Mouse (Mus musculus) lung, postnatal 25 days (tissue): ENCODE measurements around the gene Nfyc.

Experiments used
- DNase-seq: peaks from one replicate; pipeline ENCODE4 v3.0.0; 2022; ENCODE audit warnings: low spot score

Gene Nfyc

DNA sequence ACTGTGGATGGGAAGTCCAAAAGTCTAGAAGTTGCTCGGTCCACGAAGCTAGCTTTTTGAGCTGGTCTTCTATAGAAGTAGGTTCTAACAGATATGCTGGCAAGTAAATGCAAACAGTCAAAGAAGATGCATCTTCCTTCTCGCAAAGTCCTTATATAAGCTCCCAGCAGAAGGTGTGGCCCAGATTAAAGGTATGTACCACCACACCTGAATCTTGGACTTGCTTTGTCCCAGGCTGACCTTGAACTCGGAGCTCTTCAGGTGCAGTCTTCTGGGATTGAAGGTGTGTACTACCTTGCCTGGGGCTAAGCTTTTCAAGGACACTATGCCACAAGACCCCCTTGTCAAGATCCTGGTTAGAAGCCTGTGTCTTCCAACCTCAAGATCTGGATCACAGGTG is at the start of gene Nfyc:
Gene Nfyc, minus strand, starts transcription at position 101 of the 400 bp plus-strand sequence.
- DNase-seq = no peak

DNA sequence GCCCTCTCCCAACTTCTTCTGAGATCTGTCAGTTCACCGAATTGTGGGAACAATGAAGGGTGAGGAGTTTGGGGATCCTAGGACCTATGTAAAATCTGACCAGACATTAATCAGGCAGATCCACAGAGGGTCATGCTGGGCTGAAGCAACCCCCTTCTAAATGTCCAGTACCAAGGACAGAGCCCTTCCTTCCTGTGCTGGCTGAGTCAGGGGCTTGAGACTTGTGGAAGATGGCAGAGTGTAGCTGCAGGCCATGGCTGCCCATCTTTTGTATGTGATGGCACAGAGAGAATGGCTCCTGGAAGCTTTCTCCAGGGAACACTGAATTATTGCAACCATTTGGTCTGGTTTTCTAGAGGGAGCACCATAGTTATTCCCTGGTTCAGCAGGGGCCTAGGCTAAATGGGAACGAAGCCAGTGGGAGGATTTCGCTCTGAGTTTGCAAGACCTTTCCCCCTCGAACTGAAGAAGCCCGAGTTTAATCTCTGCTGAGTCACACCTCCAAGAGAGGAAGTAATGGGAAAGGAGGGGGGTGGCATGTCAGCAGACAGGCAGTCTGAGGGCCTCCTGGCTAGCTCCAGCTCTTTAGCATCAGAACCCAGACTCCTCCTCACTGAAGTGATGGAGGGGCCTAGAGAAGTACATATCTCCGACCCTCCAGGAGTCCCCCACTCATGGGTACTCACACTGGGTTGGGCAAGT is 49.5 kb upstream of the Nfyc start:
- DNase-seq = no peak

DNA sequence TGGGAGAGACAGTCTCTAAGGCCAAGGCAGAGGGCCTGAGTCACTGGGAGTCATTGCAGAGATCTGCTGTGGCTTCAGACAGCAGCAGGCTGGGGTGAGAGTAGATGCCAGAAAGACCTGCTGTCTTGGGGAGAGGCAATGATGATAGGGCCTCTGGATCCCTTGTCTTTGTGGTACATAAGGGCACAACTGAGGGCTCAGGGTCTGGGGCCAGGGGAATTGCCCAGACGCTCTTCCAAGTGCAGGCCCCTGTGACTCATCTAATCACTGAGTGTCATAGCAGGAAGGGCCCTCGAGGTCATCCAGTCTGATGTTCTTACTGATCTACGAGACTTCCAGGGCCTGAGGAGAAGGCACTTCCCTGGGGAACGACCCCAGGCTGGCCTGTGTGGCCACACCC is 48.0 kb upstream of the Nfyc start:
- no peak for DNase-seq

GRCm38 (mm10) chr4:120878728-120879127 is 47.4 kb upstream of the Nfyc start:
- DNase-seq = no peak

DNA sequence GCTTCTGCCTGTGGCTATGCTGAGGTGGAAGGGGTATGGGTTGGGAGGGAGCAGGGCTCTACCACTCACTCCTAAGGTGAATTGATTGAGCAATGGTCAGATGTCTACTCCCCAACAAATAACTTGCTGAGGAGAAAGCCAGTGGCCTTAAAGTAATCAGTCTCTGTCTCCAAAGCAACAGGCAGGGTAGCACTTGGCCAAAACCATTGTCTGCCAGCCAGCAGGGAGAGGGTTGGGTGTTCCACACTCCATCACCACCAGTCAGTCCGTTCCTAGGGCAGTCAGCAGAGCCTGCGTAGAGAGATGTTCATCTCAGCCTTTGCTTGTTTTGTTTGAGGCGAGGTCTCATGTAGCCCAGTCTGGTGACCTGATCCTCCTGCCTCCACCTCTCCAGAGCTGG is 44.6 kb upstream of the Nfyc start:
- no peak for DNase-seq

GRCm38 (mm10) chr4:120870262-120870748 is 38.9 kb upstream of the Nfyc start:
- DNase-seq = no peak

DNA sequence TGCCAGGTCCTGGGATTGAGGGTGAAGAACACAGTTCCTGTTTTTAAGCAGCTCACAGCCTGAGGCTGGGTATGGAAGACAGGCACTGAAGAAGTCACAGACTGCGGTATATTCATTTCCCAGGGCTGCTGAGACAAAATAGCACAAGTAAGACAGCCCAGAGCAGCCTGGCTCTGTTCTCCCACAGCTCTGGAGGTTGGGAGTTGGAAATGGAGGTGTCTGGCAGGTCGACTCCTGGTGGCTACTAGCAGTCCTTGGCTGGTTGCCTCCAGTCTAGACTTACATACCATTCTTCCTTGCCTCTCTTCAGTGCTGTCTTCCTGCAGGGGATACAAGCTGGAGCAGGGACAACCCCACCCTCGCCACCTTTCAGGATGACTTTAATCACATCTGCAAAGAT is 37.6 kb upstream of the Nfyc start:
- DNase-seq = no peak

- no peak for DNase-seq
These were observed 36.9 kb upstream of the Nfyc start for GRCm38 (mm10) chr4:120868246-120868645.

GRCm38 (mm10) chr4:120866211-120866610 is 34.8 kb upstream of the Nfyc start:
- DNase-seq = no peak

GRCm38 (mm10) chr4:120859865-120860264 is 28.5 kb upstream of the Nfyc start:
- DNase-seq = no peak

DNA sequence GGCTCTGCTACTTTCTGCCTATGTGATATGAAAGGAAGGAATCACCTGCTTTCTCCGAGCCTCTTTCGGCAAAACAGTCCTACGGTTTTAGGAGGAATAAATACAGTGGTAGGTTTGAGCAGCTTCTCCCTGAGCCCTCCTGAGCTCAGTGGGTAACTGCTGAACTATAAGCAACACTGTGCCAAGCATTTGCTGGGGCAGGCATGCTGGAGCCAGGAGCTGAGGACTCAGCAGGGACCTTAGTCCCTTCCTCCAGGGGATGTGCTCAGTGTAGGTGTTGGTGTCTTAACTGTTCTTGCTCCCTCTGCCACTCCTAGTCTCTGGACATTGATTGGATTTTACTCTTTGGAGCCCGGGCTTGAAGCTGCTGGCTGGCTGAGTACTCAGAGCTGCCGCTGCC is 25.0 kb upstream of the Nfyc start:
- DNase-seq = no peak

DNA sequence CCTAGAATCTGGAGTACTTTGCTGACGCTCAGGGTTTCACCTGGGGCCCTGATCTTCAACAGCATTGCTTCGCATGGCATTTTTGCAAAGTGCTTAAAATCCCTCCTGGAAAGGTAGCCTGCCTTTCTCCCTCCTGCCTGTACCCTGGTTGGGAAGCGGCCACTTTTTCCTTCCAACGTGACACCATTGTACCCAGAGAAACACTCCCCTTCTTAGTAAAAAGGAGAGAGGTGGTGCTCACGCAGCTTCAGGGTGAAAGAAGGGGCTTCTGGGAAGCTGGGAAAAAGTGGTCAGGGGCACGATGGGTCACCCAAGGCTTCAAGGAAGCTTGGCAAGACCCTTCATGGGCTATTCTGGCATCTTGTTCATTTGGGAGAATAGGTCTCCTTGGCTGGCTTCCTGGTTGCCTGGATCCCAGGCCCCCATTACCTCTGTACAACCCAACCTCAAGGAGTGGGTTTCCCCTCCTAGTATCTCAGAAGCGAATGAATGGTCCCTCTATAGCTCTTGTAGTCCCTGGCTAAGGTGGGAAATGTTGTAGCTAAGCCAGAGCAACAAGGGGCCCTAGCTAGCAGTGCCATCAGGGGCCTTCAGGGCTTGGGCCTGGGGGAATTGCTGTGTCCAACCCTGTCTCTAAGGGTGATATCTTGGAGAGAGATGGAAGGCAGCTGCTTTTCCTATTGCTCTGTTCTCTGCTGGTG is 24.1 kb upstream of the Nfyc start:
- no peak for DNase-seq

GRCm38 (mm10) chr4:120854588-120855319 is 23.4 kb upstream of the Nfyc start, which contains the start of gene Rims3:
Gene Rims3 (plus strand): TSS chr4:120854816.
- DNase-seq = no peak

GRCm38 (mm10) chr4:120850946-120851345 is 19.6 kb upstream of the Nfyc start:
- DNase-seq = peak; percentile 50

GRCm38 (mm10) chr4:120849451-120849850 is 18.1 kb upstream of the Nfyc start:
- no peak for DNase-seq

DNA sequence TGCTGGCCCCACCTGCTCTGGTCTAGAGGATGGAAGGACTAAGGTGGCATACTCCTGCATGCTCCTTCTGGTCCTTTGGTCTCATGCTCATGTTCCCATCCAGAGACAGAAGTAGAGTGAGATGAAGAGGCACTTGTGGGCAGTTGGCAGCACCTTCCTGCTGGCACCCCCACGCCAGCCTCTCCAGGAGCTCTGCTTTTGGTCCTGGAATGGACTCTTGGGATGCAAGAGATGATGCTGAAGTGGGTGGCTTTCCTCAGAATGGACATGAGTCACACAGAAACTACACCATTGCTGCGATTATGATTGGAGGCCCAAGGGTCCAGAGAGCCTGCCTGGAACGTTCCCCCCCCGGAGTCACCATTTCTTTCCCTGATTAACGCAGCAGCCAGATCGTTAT is 17.5 kb upstream of the Nfyc start:
- DNase-seq = no peak

DNA sequence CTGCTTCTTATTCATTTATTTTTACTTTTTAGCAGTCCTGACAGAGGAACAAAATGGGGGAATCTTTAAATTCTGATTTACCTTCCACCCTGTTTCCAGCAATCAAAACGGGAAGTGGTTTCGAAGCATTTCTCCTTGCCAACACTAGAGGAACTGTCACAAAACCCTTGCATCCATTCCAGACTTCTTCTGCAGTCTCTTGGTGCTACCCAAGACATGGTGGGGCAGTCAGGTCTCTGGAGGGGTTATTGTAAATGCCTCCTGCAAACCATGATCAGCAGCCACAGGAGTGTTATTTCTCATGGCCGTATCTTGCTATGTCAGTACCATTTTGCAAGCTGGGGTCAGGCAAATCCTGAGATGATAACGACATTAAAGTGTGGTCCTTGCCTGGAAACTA is 13.7 kb upstream of the Nfyc start:
- DNase-seq = no peak

DNA sequence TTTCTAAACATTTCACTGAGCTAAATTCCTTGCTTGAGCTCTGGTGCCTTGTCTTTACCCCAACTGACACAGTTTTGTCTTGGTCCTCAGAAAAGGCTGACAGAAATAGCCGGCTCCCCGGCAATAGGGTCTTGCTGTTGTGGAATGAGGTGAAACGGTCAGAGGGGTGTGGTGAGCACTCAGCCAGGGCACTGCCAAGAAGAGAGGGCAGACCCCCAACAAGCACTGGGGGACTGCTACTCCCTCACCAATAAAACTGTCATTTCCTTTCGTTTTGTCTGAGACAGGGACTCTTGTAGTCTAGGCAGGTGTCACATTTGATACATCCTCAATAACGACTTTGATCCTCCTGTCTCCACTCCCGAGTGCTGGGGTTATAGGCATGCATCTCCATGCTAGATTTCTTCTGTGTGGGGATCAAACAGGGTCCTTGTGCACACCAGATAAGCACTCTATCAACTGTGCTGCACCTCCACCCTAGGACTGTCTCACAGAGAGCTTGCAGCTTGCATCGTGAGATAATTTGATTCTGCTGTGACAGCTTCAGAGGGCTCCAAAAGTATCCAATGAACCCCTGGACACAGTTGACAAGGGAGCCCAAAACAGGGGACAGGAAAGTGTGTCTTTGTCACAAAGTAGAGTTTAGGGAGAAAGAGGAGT is 13.2 kb upstream of the Nfyc start:
- DNase-seq = no peak

GRCm38 (mm10) chr4:120841342-120841741 is 10.0 kb upstream of the Nfyc start:
- no peak for DNase-seq

- no peak for DNase-seq
These were observed 605 bp downstream of the Nfyc start for GRCm38 (mm10) chr4:120830767-120831166.

DNA sequence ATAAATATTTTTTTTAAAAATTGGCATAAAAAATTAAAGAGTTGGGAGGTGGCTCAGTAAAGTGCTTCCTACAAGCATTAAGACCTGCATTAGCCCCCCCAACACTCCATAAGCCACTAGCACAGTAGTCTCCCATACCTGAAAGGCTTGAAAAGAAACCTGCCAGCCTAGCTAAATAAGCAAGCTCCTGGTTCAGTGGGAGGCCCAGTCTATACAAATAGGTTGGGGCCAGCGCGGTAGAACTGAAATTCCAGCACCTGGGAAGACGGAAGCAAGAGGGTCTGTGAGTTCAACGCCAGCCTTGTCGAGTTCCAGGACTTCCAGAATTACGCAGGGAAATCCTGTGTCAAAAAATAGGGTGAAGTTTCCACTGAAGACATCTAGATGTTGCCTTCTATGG is 5.0 kb downstream of the Nfyc start:
- DNase-seq = no peak

- peak; percentile 98 for DNase-seq
These were observed 5.6 kb downstream of the Nfyc start for GRCm38 (mm10) chr4:120825577-120826326.
